Mouse (Mus musculus) lung, postnatal 36 days (tissue): ENCODE results near the gene Dlgap1.
A peak's percentile ranks its signal among the peaks of the same experiment; 100 is the strongest.

Source experiments
- DNase-seq: peaks from one replicate; pipeline ENCODE4 v3.0.0; 2022; ENCODE audit warnings: mixed read lengths

Gene Dlgap1

GRCm38 (mm10) chr17:70347403-70347802 is 378.5 kb downstream of the Dlgap1 start:
- DNase-seq = no peak

- DNase-seq = no peak
These were observed 394.7 kb downstream of the Dlgap1 start for GRCm38 (mm10) chr17:70363561-70363960.

- DNase-seq = no peak
These were observed 395.1 kb downstream of the Dlgap1 start for GRCm38 (mm10) chr17:70363971-70364370.

GRCm38 (mm10) chr17:70369124-70369523 is 400.3 kb downstream of the Dlgap1 start:
- DNase-seq = peak; percentile 10

- DNase-seq = peak; percentile 6
These were observed 408.1 kb downstream of the Dlgap1 start for GRCm38 (mm10) chr17:70377020-70377419.

GRCm38 (mm10) chr17:70388447-70388846 is 419.6 kb downstream of the Dlgap1 start:
- DNase-seq = no peak

- peak; percentile 11 for DNase-seq
These were observed 428.3 kb downstream of the Dlgap1 start for GRCm38 (mm10) chr17:70397220-70397619.

- DNase-seq = peak; percentile 0
These were observed 428.8 kb downstream of the Dlgap1 start for GRCm38 (mm10) chr17:70397708-70398107.

- DNase-seq = no peak
These were observed 433.0 kb downstream of the Dlgap1 start for GRCm38 (mm10) chr17:70401909-70402308.

GRCm38 (mm10) chr17:70403750-70404149 is 434.9 kb downstream of the Dlgap1 start:
- no peak for DNase-seq

- DNase-seq = no peak
These were observed 445.3 kb downstream of the Dlgap1 start for GRCm38 (mm10) chr17:70414202-70414601.

GRCm38 (mm10) chr17:70427866-70428265 is 459.0 kb downstream of the Dlgap1 start:
- DNase-seq = no peak

- peak; percentile 66 for DNase-seq
These were observed 461.0 kb downstream of the Dlgap1 start for GRCm38 (mm10) chr17:70429746-70430451.

- peak; percentile 49 for DNase-seq
These were observed 461.5 kb downstream of the Dlgap1 start for GRCm38 (mm10) chr17:70430452-70430787.

GRCm38 (mm10) chr17:70432834-70433233 is 464.0 kb downstream of the Dlgap1 start:
- no peak for DNase-seq

GRCm38 (mm10) chr17:70434549-70434948 is 465.7 kb downstream of the Dlgap1 start:
- no peak for DNase-seq

GRCm38 (mm10) chr17:70435612-70436011 is 466.7 kb downstream of the Dlgap1 start:
- DNase-seq = no peak

- DNase-seq = no peak
These were observed 468.4 kb downstream of the Dlgap1 start for GRCm38 (mm10) chr17:70437229-70437628.

GRCm38 (mm10) chr17:70442976-70443375 is 474.1 kb downstream of the Dlgap1 start:
- no peak for DNase-seq

GRCm38 (mm10) chr17:70446451-70446850 is 477.6 kb downstream of the Dlgap1 start:
- no peak for DNase-seq

- DNase-seq = no peak
These were observed 486.2 kb downstream of the Dlgap1 start for GRCm38 (mm10) chr17:70455036-70455435.

- no peak for DNase-seq
These were observed 488.2 kb downstream of the Dlgap1 start for GRCm38 (mm10) chr17:70457103-70457502.

- no peak for DNase-seq
These were observed 493.4 kb downstream of the Dlgap1 start for GRCm38 (mm10) chr17:70462231-70462630.

- no peak for DNase-seq
These were observed 494.1 kb downstream of the Dlgap1 start for GRCm38 (mm10) chr17:70462771-70463491.
